Mouse (Mus musculus): ENCODE data around the gene Klk8.

DNA sequence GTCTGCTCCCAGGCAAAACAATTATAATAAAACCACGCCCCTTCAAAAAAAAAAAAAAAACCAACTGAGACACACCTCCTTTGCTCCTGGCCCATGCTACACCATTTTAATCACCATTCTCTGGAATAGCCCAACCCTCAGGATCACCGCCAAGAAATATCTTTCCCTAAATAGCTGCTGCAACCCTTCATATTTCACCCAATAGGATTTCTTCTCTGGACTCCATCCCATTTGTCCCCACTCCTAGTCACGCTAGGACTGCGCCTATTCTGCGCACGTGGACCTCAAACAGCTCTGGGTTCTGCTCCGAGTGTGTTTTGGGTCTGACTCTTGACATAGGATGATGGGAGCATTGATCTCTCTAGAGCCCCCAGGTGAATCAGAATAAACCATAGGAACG, 1.0 kb upstream of the Klk8 start:
- TF ChIP-seq POLR2A (IDR thresholded peaks at IDR 0.05; ENCODE audit: insufficient read length, low read depth) (no peak), SRF (IDR thresholded peaks at IDR 0.05; ENCODE audit: control insufficient read depth, insufficient read length, low read depth) (no peak)
